Mouse (Mus musculus) intestine, embryonic 14.5 days (tissue): ENCODE measurements around the gene Htr2a. TPM values are rescaled to one million over a fixed set of nuclear protein-coding genes. Genes with fewer than 3 reads are reported as not detected.

Source experiments
- ATAC-seq: fragments of 200-750 bp; cut with Nextera tagmentation; replicated peaks from 2 replicates; pipeline ENCODE4 v1.8.0; 2017; ENCODE audit warnings: low read depth, moderate number of reproducible peaks, moderate TSS enrichment, moderate library complexity; ENCODE audit not compliant: low FRiP score, low TSS enrichment
- DNase-seq: peaks from one replicate; pipeline ENCODE4 v3.0.0-alpha.2; 2018; ENCODE audit warnings: low spot score
- H3K27ac ChIP-seq: fragments of 300-500 bp; sonication (generic); 2 replicates; pipeline ENCODE4 v1.5.1; 2014; ENCODE audit warnings: low read depth, mild to moderate bottlenecking, control low read depth
- H3K27me3 ChIP-seq: fragments of 300-500 bp; sonication (generic); replicated peaks from 2 replicates; pipeline ENCODE4 v1.6.1; 2014; ENCODE audit warnings: low read length, control low read depth; ENCODE audit not compliant: control insufficient read depth, insufficient read depth
- H3K36me3 ChIP-seq: fragments of 300-500 bp; sonication (generic); 2 replicates; pipeline ENCODE4 v1.6.1; 2014; ENCODE audit warnings: low read length, control low read depth; ENCODE audit not compliant: control insufficient read depth, insufficient read depth
- H3K4me1 ChIP-seq: fragments of 300-500 bp; sonication (generic); replicated peaks from 2 replicates; pipeline ENCODE4 v1.6.1; 2014; ENCODE audit warnings: low read length, control low read depth, mixed read lengths; ENCODE audit not compliant: control insufficient read depth, insufficient read depth
- H3K4me2 ChIP-seq: fragments of 300-500 bp; sonication (generic); 2 replicates; pipeline ENCODE4 v1.6.1; 2014; ENCODE audit warnings: low read length
- H3K4me3 ChIP-seq: fragments of 300-500 bp; sonication (generic); 2 replicates; pipeline ENCODE4 v1.5.1; 2014; ENCODE audit warnings: low read depth, low read length, control low read depth, mixed read lengths
- H3K9ac ChIP-seq: fragments of 300-500 bp; sonication (generic); 2 replicates; pipeline ENCODE4 v1.6.1; 2014; ENCODE audit warnings: mild to moderate bottlenecking, low read length
- H3K9me3 ChIP-seq: fragments of 300-500 bp; sonication (generic); 2 replicates; pipeline ENCODE4 v1.6.1; 2016; ENCODE audit warnings: low read length, control low read depth; ENCODE audit not compliant: control insufficient read depth
- WGBS: fragments of 180-500 bp; shearing (Covaris S2); extraction: QIAGEN DNeasy Blood & Tissue Kit; methylation state at CpG from one replicate; pipeline ENCODE4 v1.1.7; 2014; 5-methylcytosine and 5-hydroxymethylcytosine counted together
- polyA plus RNA-seq: library from polyadenylated mRNA; unstranded; fragments of >200 nt; fragmentation: Nextera tagmentation; extraction: Ambion mirVana; gene quantifications from 2 replicates; pipeline ENCODE4 v1.2.1, GENCODE M21; 2014

Gene Htr2a
- polyA plus RNA-seq, 1 experiment from 2014 or later: 0.38 TPM

DNA sequence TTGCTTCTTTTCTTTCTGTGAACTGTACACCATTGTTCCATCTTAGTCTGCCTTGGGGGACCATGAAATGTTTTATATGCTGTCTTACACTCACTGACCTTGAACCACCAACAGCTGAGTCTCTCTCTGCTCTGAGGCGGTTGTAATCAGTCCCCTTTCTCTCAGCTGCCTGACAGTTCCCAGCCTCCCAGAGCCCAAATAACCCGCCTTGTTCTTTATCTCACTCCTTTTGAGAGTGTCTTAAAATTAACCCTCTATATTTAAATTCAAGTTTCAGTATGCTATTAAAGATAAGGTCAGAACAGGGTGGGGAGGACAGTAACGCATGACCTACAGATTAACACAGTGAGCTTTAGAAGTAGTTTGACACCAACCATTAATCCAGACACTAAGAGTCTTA lies 32.9 kb downstream of the Htr2a start:
- no peak overlapping the region for H3K9ac ChIP-seq
- no peak overlapping the region for H3K4me2 ChIP-seq
- no peaks in the 10 kb centered on the region for H3K27me3 ChIP-seq
- H3K9me3 ChIP-seq: no peaks in the 10 kb centered on the region
- H3K36me3 ChIP-seq: no peaks in the 10 kb centered on the region
- 53% methylated on average over 3 of the region's 3 CpGs for WGBS
- H3K27ac ChIP-seq: no peak overlapping the region
- no peaks in the 10 kb centered on the region; the same call in 1 of the 2 replicates for H3K4me1 ChIP-seq
- ATAC-seq: no peak
- H3K4me3 ChIP-seq: no peak overlapping the region
- DNase-seq: no peak

DNA sequence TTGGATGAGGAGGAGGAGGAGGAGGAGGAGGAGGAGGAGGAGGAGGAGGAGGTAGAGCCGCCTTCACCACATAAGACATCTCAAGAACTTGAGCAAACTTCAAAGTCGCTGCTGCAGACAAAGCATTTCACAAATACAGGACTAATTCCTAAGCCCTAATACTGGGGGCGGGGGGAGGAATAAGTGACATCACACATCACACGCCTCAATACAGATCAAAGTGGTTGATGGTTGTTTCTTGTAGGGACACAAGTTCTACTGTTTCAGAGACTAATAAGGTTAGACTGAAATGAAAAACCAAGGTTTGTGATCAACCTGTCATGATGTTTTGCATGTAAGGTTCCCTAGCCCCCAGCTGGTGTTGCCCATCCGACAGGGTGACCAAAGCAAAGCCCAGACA lies 39.2 kb downstream of the Htr2a start:
- H3K36me3 ChIP-seq: no peaks in the 10 kb centered on the region

GRCm38 (mm10) chr14:74684298-74684978 lies 43.8 kb downstream of the Htr2a start:
- Histone ChIP-seq H3K9ac (no peak overlapping the region), H3K27me3 (no peaks in the 10 kb centered on the region), H3K4me2 (no peak overlapping the region), H3K9me3 (no peaks in the 10 kb centered on the region), H3K4me3 (no peak overlapping the region), H3K27ac (no peak overlapping the region), H3K36me3 (no peaks in the 10 kb centered on the region), H3K4me1 (no peaks in the 10 kb centered on the region)
- no peak for DNase-seq
- WGBS: 73% methylated on average over 5 of the region's 5 CpGs
- ATAC-seq: no peak

More for the DNA sequence above, 39.2 kb downstream of the Htr2a start:
- Histone ChIP-seq H3K27me3 (no peaks in the 10 kb centered on the region), H3K4me3 (no peak overlapping the region), H3K9me3 (no peaks in the 10 kb centered on the region), H3K4me2 (no peak overlapping the region), H3K27ac (no peak overlapping the region), H3K9ac (no peak overlapping the region), H3K4me1 (no peaks in the 10 kb centered on the region)
- no peak for DNase-seq
- no peak for ATAC-seq
- WGBS: 84% methylated on average over 5 of the region's 5 CpGs

- H3K4me2 ChIP-seq: no peak overlapping the region
- no peak for ATAC-seq
Observed at GRCm38 (mm10) chr14:74691963-74692362, 51.3 kb downstream of the Htr2a start.

GRCm38 (mm10) chr14:74696766-74697165 lies 56.1 kb downstream of the Htr2a start:
- Histone ChIP-seq H3K9me3 (no peaks in the 10 kb centered on the region), H3K36me3 (no peaks in the 10 kb centered on the region), H3K4me1 (no peaks in the 10 kb centered on the region), H3K27me3 (no peaks in the 10 kb centered on the region), H3K4me2 (no peak overlapping the region), H3K27ac (no peak overlapping the region), H3K9ac (no peak overlapping the region), H3K4me3 (no peak overlapping the region)
- DNase-seq: no peak
- WGBS: 33% methylated on average over 4 of the region's 4 CpGs
- no peak for ATAC-seq

More at GRCm38 (mm10) chr14:74691963-74692362, 51.3 kb downstream of the Htr2a start:
- H3K4me3 ChIP-seq: no peak overlapping the region
- H3K36me3 ChIP-seq: no peaks in the 10 kb centered on the region
- H3K9me3 ChIP-seq: no peaks in the 10 kb centered on the region
- H3K4me1 ChIP-seq: no peaks in the 10 kb centered on the region
- 93% methylated on average over 2 of the region's 2 CpGs for WGBS
- H3K9ac ChIP-seq: no peak overlapping the region
- no peak for DNase-seq
- no peak overlapping the region for H3K27ac ChIP-seq
- no peaks in the 10 kb centered on the region for H3K27me3 ChIP-seq

DNA sequence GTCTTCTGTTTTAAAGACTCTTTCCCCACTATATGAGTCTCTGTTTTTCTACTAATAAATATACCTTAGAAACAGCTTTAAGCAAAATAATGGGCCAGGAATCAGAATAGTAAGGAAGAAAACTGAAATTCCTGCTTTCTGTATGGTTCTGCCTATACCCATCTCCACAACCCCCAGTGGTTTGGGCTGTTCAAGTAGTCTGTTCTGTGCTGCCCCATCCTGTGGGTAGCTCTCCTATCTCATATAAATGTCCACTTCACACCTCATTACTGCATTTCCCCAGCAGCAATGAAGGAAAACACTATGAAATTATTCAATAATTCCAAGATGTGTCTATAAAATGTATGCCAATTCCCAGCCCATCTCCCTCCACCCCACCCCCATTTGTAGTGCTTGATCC lies 56.8 kb downstream of the Htr2a start:
- Histone ChIP-seq H3K9me3 (no peaks in the 10 kb centered on the region), H3K4me3 (no peak overlapping the region), H3K27ac (no peak overlapping the region), H3K9ac (no peak overlapping the region), H3K27me3 (no peaks in the 10 kb centered on the region), H3K36me3 (no peaks in the 10 kb centered on the region), H3K4me1 (no peaks in the 10 kb centered on the region), H3K4me2 (no peak overlapping the region)
- no peak for ATAC-seq
- peak; percentile 18 for DNase-seq

GRCm38 (mm10) chr14:74699241-74699640 lies 58.6 kb downstream of the Htr2a start:
- Histone ChIP-seq H3K27me3 (no peaks in the 10 kb centered on the region), H3K9me3 (no peaks in the 10 kb centered on the region), H3K4me3 (no peak overlapping the region), H3K27ac (no peak overlapping the region), H3K9ac (no peak overlapping the region), H3K36me3 (no peaks in the 10 kb centered on the region), H3K4me1 (no peaks in the 10 kb centered on the region), H3K4me2 (no peak overlapping the region)
- WGBS: 85% methylated on average over 3 of the region's 3 CpGs
- DNase-seq (no peak), ATAC-seq (no peak)

DNA sequence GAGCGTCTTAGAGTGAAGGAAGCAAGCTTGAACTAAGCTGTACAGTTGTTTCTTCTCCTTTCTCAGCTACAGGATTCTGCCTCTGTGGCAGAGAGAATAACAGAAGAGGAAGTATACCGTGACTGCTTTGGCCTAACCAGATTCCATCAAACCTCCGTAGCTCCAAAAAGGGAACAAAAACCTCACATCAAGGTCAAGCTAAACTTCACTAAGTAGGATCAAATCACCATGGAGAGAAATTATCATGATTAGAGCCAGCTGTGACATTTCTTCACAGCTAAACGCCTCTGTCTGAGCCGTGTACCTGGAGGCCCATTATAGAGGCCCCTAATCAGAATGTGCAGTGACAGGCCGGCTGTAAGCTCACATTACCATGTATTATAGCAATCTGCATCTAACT lies 63.3 kb downstream of the Htr2a start:
- H3K9me3 ChIP-seq: no peaks in the 10 kb centered on the region
- no peaks in the 10 kb centered on the region for H3K4me1 ChIP-seq
- H3K36me3 ChIP-seq: no peaks in the 10 kb centered on the region
- ATAC-seq: no peak
- DNase-seq: peak; percentile 35
- no peaks in the 10 kb centered on the region for H3K27me3 ChIP-seq
- H3K4me2 ChIP-seq: no peak overlapping the region
- 64% methylated on average over 6 of the region's 6 CpGs for WGBS
- no peak overlapping the region for H3K9ac ChIP-seq
- H3K27ac ChIP-seq: no peak overlapping the region
- H3K4me3 ChIP-seq: no peak overlapping the region

GRCm38 (mm10) chr14:74709054-74709453 lies 68.4 kb downstream of the Htr2a start:
- no peaks in the 10 kb centered on the region for H3K4me1 ChIP-seq
- DNase-seq: peak; percentile 51
- H3K27me3 ChIP-seq: no peaks in the 10 kb centered on the region
- 30% methylated on average over 3 of the region's 3 CpGs for WGBS
- H3K9ac ChIP-seq: no peak overlapping the region
- no peak overlapping the region for H3K4me2 ChIP-seq
- no peak overlapping the region for H3K27ac ChIP-seq
- ATAC-seq: no peak
- no peaks in the 10 kb centered on the region for H3K36me3 ChIP-seq
- no peaks in the 10 kb centered on the region for H3K9me3 ChIP-seq
- no peak overlapping the region for H3K4me3 ChIP-seq
